Mouse (Mus musculus) liver, embryonic 14.5 days (tissue): ENCODE data around the gene Mn1.

ENCODE experiments used
- CTCF ChIP-seq: IDR thresholded peaks from 2 replicates; pipeline ENCODE4 v1.5.1; 2016; ENCODE audit warnings: antibody characterized with exemption, low read depth, control low read depth
- EP300 ChIP-seq: IDR thresholded peaks from 2 replicates; pipeline ENCODE4 v1.6.1; 2016; ENCODE audit warnings: antibody characterized with exemption, low read depth

DNA sequence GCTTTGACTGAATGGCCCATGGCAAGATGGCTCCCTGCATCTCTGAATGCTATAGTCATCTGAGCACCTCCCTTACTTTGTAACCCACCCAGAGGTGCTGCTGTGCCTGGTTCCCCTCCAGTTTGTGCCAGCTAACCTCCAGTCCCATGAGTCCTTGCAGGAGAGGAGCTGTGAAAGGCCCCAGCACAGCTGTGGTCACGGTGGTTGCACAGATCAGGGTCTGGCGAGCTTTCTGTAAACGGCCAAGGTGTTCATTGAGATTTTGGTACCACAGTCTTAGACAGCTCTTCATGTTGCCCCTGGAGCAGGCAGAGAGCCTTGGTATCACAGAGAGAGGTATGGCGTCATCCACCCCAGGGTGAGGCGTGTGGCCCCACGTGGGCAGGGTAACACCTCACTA lies 25.7 kb upstream of the Mn1 start:
- TF ChIP-seq EP300 (no peak), CTCF (no peak)
